Mouse (Mus musculus) B cell, adult (primary cell): ENCODE measurements around the gene Snapc4. TPM values are rescaled to one million over a fixed set of nuclear protein-coding genes. Genes with fewer than 3 reads are reported as not detected.

Experiments used
- total RNA-seq: library from RNA; stranded (reverse); gene quantifications from 4 replicates; pipeline ENCODE4 v1.2.4, GENCODE M21; 2023; ENCODE audit not compliant: inconsistent age

Snapc4 gene
- total RNA-seq = 96.6 to 118 TPM (median 112 TPM) in 4 replicates

GRCm38 (mm10) chr2:26380131-26380771 is at the start of gene Snapc4:
Gene Snapc4, minus strand, starts transcription at chr2:26380653.

GRCm38 (mm10) chr2:26408515-26409356 is 28.3 kb upstream of the Snapc4 start, which contains the start of gene Inpp5e:
Gene Inpp5e, minus strand, starts transcription at chr2:26409203.

GRCm38 (mm10) chr2:26389154-26389690 is 8.8 kb upstream of the Snapc4 start, which contains the start of the genes Entr1 and Pmpca:
Gene Entr1, minus strand, starts transcription at chr2:26389316.
Gene Pmpca, plus strand, starts transcription at chr2:26389339.

GRCm38 (mm10) chr2:26360772-26361171 is 19.7 kb downstream of the Snapc4 start, which contains the start of gene Card9:
Gene Card9, minus strand, starts transcription at chr2:26360918.

GRCm38 (mm10) chr2:26351358-26352290 is 28.8 kb downstream of the Snapc4 start, which contains the start of gene Dnlz:
Gene Dnlz, minus strand, starts transcription at chr2:26352110.

GRCm38 (mm10) chr2:26315072-26315924 is 65.2 kb downstream of the Snapc4 start, which contains the start of gene Gpsm1:
Gene Gpsm1, plus strand, starts transcription at chr2:26315515.

Other genes starting within 250 kb of the Snapc4 start
- gene Lhx3, start 172.4 kb downstream of the Snapc4 start, total RNA-seq = 0.24 TPM in 1 of 4 replicates, not detected in the others
- 6.7 to 8.6 TPM (median 7.6 TPM) in 4 replicates for gene Qsox2, start 143.1 kb downstream of the Snapc4 start, total RNA-seq
- not detected in 4 replicates for gene Ccdc187, start 86.1 kb downstream of the Snapc4 start, total RNA-seq
- gene Gpsm1, start 65.1 kb downstream of the Snapc4 start, total RNA-seq = 29.0 to 35.0 TPM (median 34.3 TPM) in 4 replicates
- 9.6 to 11.2 TPM (median 9.8 TPM) in 4 replicates for gene Dnlz, start 28.5 kb downstream of the Snapc4 start, total RNA-seq
- 0.51 TPM in 1 of 4 replicates, not detected in the others for gene Card9, start 19.7 kb downstream of the Snapc4 start, total RNA-seq
- gene Entr1, start 8.7 kb upstream of the Snapc4 start, total RNA-seq = 123 to 146 TPM (median 138 TPM) in 4 replicates
- gene Pmpca, start 8.7 kb upstream of the Snapc4 start, total RNA-seq = 81.3 to 95.6 TPM (median 89.5 TPM) in 4 replicates
- gene Inpp5e, start 28.6 kb upstream of the Snapc4 start, total RNA-seq = 29.9 to 34.7 TPM (median 31.4 TPM) in 4 replicates
- gene Sec16a, start 64.6 kb upstream of the Snapc4 start, total RNA-seq = 93.3 to 99.4 TPM (median 95.2 TPM) in 4 replicates
- 24.2 to 30.5 TPM (median 29.4 TPM) in 4 replicates for gene Notch1, start 136.0 kb upstream of the Snapc4 start, total RNA-seq
- 1.1 TPM in 1 of 4 replicates, not detected in the others for gene Egfl7, start 199.4 kb upstream of the Snapc4 start, total RNA-seq
- not detected in 4 replicates for gene Gm20532, start 206.0 kb upstream of the Snapc4 start, total RNA-seq
- gene Agpat2, start 223.8 kb upstream of the Snapc4 start, total RNA-seq = 19.9 to 25.6 TPM (median 20.0 TPM) in 4 replicates
- 4.2 to 6.8 TPM (median 4.3 TPM) in 4 replicates for gene Fam69b, start 247.8 kb upstream of the Snapc4 start, total RNA-seq